Mouse (Mus musculus) kidney, adult 2 months (tissue): ENCODE results near the gene Cmtm3.
"Not testable (repeated sequence)": the region's sequence is repeated elsewhere in the genome, so short reads cannot be mapped to it uniquely, and the experiment has no call there.

ENCODE experiments used
- CTCF ChIP-seq: fragments of 200-500 bp; conservative IDR thresholded peaks from 2 replicates; pipeline ENCODE4 v1.5.1; 2011; ENCODE audit warnings: low read depth, mild to moderate bottlenecking, control low read depth, low read length, moderate library complexity, mixed read lengths; ENCODE audit not compliant: insufficient read depth, insufficient read length
- POLR2A ChIP-seq: fragments of 200-500 bp; IDR thresholded peaks from one replicate; pipeline ENCODE4 v1.6.1; 2011; ENCODE audit warnings: low read depth, low read length, control low read depth

- TF ChIP-seq CTCF, POLR2A: not testable (repeated sequence)
Measured at GRCm38 (mm10) chr8:104321930-104322329, 17.3 kb upstream of the Cmtm3 start, which contains the start of gene Cmtm2b.
